ENCODE assay signal across 16 mouse cellular contexts in genomic region chr2:124264309-124264708, GRCm38 (mm10).
"Had no signal": no experiment of that assay in that cellular context is flagged by ENCODE, and none has a peak within 500 bp of the region (broad histone marks: within the 10 kb centered on the region; RNA-seq: fewer than 3 reads in every experiment).

No protein-coding gene starts in this region.

- ATAC-seq: hindbrain, postnatal 0 days; intestine, embryonic 16.5 days had no signal

- DNase-seq: gastrocnemius, adult 2 months; gastrocnemius, postnatal 10 days; gastrocnemius, postnatal 25 days; heart, adult 11 months; heart, adult 2 months; heart, postnatal 14 days; heart, postnatal 36 days; kidney, adult 11 months; kidney, adult 2 months; kidney, adult 9 months; kidney, postnatal 14 days; kidney, postnatal 36 days; layer of hippocampus, adult 9-11 months; layer of hippocampus, postnatal 36 days had no signal
